Mouse (Mus musculus): ENCODE measurements around the gene Insr.

The Insr gene

DNA sequence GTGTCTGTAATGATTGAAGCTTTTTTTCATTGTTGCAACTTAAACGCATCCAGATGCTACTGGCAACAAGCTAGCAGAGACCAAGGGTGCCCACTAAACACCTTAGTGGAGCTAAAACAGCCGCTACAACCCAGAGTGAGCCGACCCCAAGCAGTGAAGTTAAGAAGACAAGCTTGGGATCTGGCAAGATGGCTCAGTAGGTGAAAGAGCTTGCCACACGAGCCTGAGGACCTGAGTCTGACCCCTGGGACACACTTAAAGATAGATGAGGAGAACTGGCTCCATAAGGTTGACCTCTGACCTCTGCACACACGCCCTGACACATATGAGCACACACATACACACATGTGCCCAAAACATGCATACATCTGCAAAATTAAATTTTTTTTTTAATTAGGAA is 4.2 kb downstream of the Insr start:
- DNase-seq (ENCODE audit: low spot score in 2 of 2), result no peak

DNA sequence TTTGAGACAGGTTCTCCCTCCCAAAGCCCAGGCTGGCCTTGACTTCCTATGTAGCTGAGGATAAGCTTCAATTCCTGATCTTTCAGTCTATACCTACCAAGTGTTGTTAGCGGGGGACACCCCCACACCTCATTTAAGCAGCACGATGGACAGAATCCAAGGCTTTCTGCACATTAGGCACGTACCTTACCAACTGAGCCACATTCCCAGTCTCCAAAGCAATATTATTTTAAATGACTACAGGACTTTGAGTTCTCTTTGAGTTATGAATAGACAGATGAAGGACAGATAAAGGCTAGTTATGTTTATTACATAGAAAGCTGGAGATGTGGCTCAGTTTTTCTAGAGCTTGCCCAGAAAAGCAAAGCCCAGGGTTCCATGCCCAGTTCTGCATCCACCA is 5.6 kb downstream of the Insr start:
- no peak for DNase-seq (ENCODE audit: low spot score in 2 of 2)

- no peak for DNase-seq (ENCODE audit: low spot score in 2 of 2)
Measured at GRCm38 (mm10) chr8:3267449-3267761, 12.0 kb downstream of the Insr start.

DNA sequence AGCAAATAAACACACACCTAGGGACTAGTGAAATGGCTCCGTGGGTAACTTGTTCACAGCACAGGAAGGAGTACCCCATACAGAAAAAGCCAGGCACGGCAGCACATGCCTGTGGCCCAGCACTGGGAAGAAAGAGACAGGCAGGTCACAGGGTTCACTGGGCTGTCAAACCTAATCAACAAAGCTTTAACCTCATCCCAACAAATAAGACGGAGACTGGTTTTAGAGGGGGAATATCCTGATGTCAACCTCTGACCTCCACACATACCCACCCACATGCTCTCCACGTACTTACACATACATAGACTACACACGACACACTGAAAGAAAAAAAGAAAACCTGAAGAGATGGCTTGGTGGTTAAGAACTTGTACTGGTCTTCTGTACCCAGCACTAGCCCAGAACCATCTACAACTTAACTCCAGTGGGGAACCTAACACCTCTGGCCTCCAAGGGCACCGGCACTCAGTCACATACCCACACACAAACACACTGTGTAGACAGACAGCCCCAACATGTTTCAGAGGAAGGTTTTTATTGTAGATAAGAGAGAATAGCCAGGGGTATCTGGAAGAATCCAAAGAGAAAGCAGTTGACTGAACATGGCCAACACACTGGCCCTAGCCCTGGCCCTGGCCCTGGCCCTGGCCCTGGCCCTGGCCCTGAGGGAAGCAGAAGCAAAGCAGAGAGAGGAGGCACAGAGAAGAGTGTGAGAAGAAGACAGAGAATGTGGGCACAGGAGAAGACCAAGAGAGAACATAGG is 12.6 kb downstream of the Insr start:
- no peak for DNase-seq (ENCODE audit: low spot score in 2 of 2)

DNA sequence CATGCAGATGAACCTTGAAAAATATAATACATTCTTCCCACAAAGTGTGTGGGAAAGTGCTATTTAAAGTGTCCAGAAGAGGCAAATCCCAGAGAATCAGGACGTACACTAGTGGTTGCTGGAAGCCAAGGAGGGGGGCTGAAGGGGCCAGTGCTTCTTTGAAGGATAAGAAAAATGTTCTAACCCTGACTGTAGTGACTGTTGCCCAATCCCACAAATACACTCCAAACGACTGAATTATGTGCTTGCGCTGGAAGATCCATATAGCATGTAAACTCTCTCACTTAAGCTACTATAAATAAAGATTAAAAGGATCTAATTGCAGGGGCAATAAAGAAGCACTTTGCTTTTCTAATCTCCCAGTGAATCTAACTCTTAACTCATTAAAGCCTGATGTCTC is 14.2 kb downstream of the Insr start:
- no peak for DNase-seq (ENCODE audit: low spot score in 2 of 2)

- DNase-seq (ENCODE audit: low spot score in 2 of 2), result no peak
Measured at GRCm38 (mm10) chr8:3262779-3263178, 16.6 kb downstream of the Insr start.

- no peak for DNase-seq (ENCODE audit: low spot score in 2 of 2)
Measured at GRCm38 (mm10) chr8:3261101-3261500, 18.3 kb downstream of the Insr start.

DNA sequence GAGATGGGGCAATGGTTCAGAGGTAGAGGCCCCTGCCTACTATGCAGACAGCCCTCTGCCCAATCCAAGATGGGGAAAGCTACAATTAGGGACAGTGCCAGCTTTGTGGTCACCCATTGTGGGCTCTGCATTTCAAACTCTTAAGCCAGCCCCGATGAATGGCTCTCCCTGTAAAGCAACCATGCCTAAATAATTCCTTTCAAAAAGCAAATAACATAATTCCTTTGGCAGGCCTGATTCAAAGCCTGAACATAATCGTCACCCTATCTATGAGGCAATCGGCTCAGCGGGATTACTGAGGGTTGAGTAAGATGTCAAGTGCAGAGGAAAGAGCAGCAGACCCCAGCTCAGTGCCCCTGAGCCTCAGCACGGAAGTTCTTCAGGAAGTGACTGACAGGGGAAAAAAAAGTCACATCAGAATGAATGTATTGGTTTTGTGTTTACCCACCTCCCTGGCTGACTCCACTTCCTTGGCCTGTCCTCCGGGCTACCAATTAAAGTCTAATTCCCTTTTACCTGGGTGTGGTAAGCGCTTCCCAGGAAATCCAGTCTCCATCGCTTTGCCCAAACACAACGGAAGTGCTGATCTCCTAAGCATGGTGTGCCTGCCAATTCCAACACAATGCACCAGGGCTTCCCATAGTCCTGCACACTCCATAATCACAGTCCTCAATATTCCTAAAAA is 19.1 kb downstream of the Insr start:
- DNase-seq (ENCODE audit: low spot score in 2 of 2), result no peak

GRCm38 (mm10) chr8:3256147-3256940 is 23.1 kb downstream of the Insr start:
- no peak for DNase-seq (ENCODE audit: low spot score in 2 of 2)

- DNase-seq (ENCODE audit: low spot score in 2 of 2), result no peak
Measured at GRCm38 (mm10) chr8:3255321-3255720, 24.1 kb downstream of the Insr start.

DNA sequence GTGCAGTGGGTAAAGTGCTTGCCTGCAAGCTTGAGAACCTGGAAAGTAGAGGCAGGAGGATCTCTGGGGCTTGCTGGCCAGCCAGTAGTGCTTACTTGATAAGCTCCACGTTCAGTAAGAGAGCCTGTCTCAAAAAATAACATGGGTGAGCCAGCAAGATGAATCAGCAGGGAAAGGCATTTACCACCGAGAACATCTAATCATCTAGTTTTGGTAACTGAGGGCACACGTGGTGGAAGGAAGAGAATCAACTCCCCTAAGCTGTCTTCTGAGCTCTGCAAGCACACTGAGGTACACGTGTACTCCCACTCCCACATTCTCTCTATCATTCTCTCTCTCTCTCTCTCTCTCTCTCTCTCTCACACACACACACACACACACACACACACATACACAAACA is 26.2 kb downstream of the Insr start:
- DNase-seq (ENCODE audit: low spot score in 2 of 2), result no peak

DNA sequence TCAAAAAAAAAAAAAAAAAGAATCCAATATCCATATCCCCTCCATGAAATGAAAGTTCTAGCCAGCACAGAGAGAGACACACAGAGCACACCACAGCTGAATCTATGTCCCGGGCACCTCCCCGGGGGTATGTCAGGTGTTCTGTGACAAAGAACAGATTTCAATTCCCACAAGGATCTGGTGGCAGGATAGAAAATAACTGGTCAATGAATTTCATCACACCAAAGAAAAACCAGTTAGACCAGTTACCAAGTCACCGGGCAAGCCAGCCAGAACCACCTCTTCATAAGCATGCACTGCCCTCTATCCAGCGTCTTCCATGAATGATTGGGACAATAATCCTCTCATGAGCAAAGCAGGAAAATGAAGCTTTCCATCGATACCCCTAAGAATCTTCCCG is 26.8 kb downstream of the Insr start:
- no peak for DNase-seq (ENCODE audit: low spot score in 2 of 2)

DNA sequence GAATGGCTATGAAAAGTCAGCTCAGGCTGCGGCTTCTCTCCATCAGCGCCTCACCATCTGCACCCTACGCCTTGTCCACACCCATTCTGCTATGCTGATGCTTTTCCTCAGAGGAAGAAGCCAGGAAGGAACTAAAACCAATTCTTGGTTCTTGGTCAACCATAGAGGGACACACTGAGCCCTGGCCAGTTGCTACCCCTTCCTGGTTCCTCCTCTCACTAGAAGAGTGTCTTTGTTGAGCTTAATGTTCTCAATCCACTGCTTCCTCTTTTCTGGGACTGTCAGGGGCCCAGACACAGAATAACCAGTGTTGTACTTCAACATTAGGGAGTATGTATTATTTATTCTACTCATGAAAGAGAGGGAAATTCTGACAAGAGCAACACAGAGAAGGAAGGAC is 28.3 kb downstream of the Insr start:
- DNase-seq (ENCODE audit: low spot score in 2 of 2), result no peak

DNA sequence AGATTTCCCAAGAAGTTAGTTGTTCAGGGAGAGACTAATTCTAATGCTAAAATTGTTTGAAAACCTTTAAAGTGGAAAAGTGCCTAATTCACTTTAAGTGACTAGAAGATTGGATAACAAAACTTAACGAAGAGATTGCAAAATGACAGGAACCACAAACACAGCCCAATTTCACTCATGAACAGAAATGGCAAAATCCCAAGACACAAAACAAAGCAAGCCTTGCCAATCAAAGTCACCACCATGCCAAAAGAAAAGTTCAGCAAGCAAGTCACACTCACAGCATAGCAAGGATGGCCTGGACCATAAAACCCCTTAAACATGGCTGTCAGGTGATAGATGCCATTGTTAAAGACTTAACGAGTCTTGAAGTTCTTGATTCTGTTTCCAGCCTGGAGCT is 29.5 kb downstream of the Insr start:
- DNase-seq (ENCODE audit: low spot score in 2 of 2), result no peak

DNA sequence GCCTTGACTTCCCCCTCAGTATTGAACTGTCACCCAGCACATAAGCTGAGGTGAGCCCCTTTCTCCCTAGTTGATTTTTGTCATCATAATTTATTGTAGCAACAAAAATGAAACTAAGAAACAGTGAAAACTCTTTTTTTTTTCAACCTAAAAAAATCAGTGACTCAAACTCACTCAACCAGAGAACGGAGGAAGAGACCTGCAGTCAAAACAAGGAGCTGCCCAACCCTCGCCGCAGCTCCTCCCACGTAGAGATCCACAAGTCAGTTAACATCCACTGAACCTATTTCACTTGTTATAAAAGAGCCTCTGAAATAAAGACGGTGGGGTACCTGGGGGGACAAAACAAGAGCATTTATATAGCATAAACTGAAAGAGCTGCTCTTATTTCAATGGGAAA is 30.7 kb downstream of the Insr start:
- no peak for DNase-seq (ENCODE audit: low spot score in 2 of 2)

- no peak for DNase-seq (ENCODE audit: low spot score in 2 of 2)
Measured at GRCm38 (mm10) chr8:3247129-3247528, 32.3 kb downstream of the Insr start.

- DNase-seq (ENCODE audit: low spot score in 2 of 2), result no peak
Measured at GRCm38 (mm10) chr8:3243229-3243628, 36.2 kb downstream of the Insr start.

DNA sequence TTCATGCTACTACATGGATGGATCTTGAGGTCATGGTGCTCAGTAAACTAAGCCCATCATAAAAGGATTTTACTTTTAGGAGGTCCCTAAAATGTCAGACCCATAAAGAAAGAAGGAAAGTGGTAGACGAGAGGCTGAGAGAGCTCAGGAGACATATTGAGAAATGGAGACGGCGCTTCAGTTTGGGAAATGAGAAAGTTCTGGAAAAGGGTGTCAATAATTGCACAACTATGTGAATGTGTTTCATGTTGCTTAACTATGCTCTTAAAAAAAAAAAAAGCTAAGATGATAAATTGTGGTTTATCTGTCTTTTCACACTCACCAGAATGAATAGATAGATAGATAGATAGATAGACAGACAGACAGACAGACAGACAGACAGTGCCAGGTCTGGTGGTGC is 38.7 kb downstream of the Insr start:
- DNase-seq (ENCODE audit: low spot score in 2 of 2), result no peak

DNA sequence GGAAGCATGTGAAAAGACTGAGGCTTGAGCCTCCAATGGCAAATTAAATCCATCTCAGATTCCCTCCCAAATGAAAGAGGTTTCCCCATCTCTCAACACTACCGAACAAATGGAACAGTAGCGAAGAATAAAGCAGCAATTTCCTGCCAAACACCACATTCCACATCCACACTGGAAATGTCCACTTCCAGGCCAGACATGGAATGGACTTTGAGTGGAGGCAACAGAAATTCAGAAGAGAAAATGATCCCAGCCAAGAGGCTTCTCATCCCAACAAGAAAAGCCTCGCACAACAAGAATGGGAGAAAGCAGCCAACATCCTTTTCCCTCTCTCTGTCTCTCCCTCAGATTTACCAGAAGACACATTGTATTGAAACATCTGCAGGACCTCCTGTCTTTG is 39.8 kb downstream of the Insr start:
- DNase-seq (ENCODE audit: low spot score in 2 of 2), result no peak

DNA sequence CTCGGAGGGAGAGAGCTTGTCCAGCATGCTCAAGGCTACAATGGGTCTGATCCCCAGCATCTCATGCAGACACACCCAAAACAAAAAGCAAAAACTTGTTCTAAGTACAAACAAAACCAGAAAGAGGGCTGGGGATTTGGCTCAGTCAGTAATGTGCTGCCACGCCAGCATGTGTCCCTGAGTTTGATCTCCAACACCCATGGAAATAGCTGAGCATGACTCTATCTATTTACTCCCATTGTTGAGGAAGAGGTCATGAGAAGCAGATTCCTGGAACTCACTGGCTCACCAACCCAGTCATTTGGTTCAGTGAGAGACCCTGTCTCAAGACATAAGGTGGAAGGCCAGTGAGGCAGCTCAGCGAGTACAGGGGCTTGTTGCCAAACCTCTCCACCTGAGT is 40.6 kb downstream of the Insr start:
- no peak for DNase-seq (ENCODE audit: low spot score in 2 of 2)

DNA sequence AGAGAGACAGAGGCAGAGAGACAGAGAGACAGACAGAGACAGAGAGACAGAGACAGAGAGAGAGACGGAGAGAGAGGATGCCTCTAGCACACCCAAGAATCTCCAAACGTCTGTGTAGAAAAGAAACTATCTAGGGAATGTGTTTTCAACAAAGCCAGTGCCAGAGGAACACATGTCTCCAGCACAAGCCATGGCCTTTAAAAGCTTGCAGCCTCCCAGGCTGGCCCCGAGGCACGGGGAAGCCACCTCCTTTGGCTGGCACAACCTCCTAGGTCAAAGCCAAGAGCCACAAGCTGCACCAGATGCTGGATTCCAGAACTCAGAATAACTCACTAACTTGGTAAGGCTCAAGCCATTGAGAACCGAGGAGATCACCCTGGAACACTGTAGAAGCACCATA is 42.1 kb downstream of the Insr start:
- DNase-seq (ENCODE audit: low spot score in 2 of 2), result no peak

DNA sequence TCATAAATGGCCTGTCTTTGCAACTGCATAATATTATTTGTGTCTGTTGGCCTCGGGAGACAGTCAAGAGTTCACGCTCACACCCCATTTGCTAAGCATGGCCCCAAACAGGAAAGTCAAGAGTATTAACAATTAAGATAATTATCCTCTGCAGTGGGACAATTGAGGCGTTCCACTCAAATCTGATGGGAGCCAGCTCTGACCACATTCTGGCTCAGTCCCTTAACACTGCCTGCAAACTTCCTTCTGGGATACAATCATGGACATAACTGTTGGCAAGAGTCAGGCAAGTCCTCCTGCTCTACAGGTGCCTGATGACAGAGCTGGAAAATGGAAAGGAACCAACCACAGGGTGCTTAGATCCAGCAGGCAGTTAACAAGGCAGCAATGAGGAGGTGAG is 43.1 kb downstream of the Insr start:
- DNase-seq (ENCODE audit: low spot score in 2 of 2), result no peak

DNA sequence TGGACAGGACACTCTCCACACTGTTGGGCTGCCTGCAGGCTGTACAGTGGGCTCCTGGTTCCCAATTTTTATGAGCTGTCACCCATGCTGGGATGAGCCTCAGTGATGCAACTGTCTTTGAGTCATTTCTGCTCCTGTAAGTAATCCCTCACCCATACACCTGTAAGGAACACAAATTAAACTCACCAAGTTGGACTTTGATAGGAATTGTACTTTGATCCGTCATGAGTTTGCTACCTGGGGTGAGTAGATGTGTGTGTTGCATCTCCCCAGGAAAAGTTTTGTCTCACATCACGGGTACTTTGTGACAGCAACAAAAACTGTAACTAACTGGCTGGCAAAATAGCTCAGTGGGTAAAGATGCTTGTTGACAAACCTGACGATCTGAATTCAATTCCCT is 44.8 kb downstream of the Insr start:
- no peak for DNase-seq (ENCODE audit: low spot score in 2 of 2)

All from frontal cortex, postnatal 10 days (tissue).